Mouse (Mus musculus): Measurements from ENCODE around the gene Utrn. TPM values are rescaled to one million over a fixed set of nuclear protein-coding genes. Genes with fewer than 3 reads are reported as not detected.

The Utrn gene
- polyA plus RNA-seq, 1 experiment from 2014 or later = 20.3 TPM

DNA sequence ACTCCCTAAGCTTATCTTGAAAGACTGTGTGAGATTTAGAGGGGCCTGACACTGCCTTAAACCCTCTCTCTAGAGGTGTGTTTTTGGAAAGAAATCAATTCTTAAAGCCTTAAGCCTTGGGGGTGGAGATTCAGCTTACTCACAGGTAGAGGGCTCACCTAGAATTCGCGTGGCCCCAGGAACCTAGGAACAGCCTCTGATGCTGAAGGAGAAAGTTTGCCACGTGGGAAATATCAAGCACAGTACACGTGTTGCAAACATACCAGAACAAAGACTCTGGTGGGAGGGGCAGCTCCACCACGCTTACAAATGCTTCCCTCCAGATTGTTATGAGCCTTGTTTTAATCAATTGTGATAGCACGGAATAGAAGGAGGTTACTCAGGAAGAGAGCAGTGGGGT is 96.0 kb downstream of the Utrn start:
- H3K36me3 ChIP-seq (ENCODE audit: control insufficient read depth, insufficient read depth) = no peaks in the 10 kb centered on the region
- H3K4me2 ChIP-seq (ENCODE audit: low read length) = no peak overlapping the region
- no peak overlapping the region for H3K9ac ChIP-seq (replicated peaks; ENCODE audit: low read depth, low read length)
- no peak overlapping the region for H3K4me3 ChIP-seq (replicated peaks; ENCODE audit: low read length)
- H3K27ac ChIP-seq (ENCODE audit: low read length) = no peak overlapping the region
- no peaks in the 10 kb centered on the region for H3K9me3 ChIP-seq (ENCODE audit: control insufficient read depth, low read length)
- no peaks in the 10 kb centered on the region for H3K4me1 ChIP-seq (replicated peaks; ENCODE audit: control insufficient read depth, insufficient read depth, low read length)
- no peak for ATAC-seq
- 50% methylated on average over 6 of the region's 6 CpGs for WGBS
- no peaks in the 10 kb centered on the region for H3K27me3 ChIP-seq (replicated peaks; ENCODE audit: control insufficient read depth, insufficient read depth, low read length)

DNA sequence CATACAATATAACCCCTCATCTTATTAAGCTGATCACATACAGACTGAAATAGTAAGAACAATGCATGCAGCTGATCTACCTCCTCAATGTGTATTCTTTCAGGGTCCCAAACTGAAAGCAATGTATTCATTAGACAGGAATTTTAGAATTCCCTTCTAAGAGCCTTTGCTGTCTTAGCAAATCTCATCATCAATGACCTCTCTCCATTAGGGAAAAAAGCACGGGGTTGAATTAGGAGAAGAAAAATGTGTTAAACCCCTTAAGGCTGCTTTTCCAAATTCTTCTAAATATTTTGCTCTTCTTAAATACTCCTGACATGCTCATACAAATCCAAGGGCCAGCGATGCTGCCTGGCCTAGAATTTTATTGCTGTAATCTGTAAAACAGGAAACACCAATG is 97.7 kb downstream of the Utrn start:
- Histone ChIP-seq H3K4me1 (replicated peaks; ENCODE audit: control insufficient read depth, insufficient read depth, low read length) (no peaks in the 10 kb centered on the region), H3K27me3 (replicated peaks; ENCODE audit: control insufficient read depth, insufficient read depth, low read length) (no peaks in the 10 kb centered on the region), H3K4me3 (replicated peaks; ENCODE audit: low read length) (no peak overlapping the region), H3K27ac (ENCODE audit: low read length) (no peak overlapping the region), H3K36me3 (ENCODE audit: control insufficient read depth, insufficient read depth) (no peaks in the 10 kb centered on the region), H3K4me2 (ENCODE audit: low read length) (no peak overlapping the region), H3K9ac (replicated peaks; ENCODE audit: low read depth, low read length) (no peak overlapping the region), H3K9me3 (ENCODE audit: control insufficient read depth, low read length) (0 out of 2 replicates have a peak, but pooled peaks cover 2% of the 10 kb centered on the region)
- ATAC-seq = no peak
- WGBS = 80% methylated on average over 2 of the region's 2 CpGs

GRCm38 (mm10) chr10:12762668-12763067 is 106.5 kb downstream of the Utrn start:
- no peaks in the 10 kb centered on the region for H3K27me3 ChIP-seq (replicated peaks; ENCODE audit: control insufficient read depth, insufficient read depth, low read length)
- no peak overlapping the region for H3K9ac ChIP-seq (replicated peaks; ENCODE audit: low read depth, low read length)
- H3K4me1 ChIP-seq (replicated peaks; ENCODE audit: control insufficient read depth, insufficient read depth, low read length) = 0 out of 2 replicates have a peak, but pooled peaks cover 5% of the 10 kb centered on the region
- ATAC-seq = no peak
- H3K4me2 ChIP-seq (ENCODE audit: low read length) = no peak overlapping the region
- no peaks in the 10 kb centered on the region for H3K36me3 ChIP-seq (ENCODE audit: control insufficient read depth, insufficient read depth)
- H3K9me3 ChIP-seq (ENCODE audit: control insufficient read depth, low read length) = 0 out of 2 replicates have a peak, but pooled peaks cover 3% of the 10 kb centered on the region
- 72% methylated on average over 3 of the region's 3 CpGs for WGBS
- H3K27ac ChIP-seq (ENCODE audit: low read length) = no peak overlapping the region
- no peak overlapping the region for H3K4me3 ChIP-seq (replicated peaks; ENCODE audit: low read length)

DNA sequence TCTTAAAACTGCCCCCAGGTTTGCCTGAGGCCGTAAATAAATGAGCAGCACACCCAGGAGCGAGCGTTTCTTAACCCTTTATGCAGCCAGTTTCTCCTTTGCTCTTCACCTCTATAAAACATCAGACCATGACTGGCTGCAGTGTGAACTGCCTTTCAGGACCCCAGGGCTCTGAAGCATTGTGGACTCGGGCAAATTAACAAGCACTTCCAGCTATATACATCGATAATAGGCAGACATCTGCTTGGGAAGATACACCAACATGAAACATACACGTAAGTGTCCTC is 110.5 kb downstream of the Utrn start:
- Histone ChIP-seq H3K4me1 (replicated peaks; ENCODE audit: control insufficient read depth, insufficient read depth, low read length) (0 out of 2 replicates have a peak, but pooled peaks cover 5% of the 10 kb centered on the region), H3K36me3 (ENCODE audit: control insufficient read depth, insufficient read depth) (no peaks in the 10 kb centered on the region), H3K9me3 (ENCODE audit: control insufficient read depth, low read length) (no peaks in the 10 kb centered on the region), H3K4me2 (ENCODE audit: low read length) (no peak overlapping the region), H3K9ac (replicated peaks; ENCODE audit: low read depth, low read length) (no peak overlapping the region), H3K27me3 (replicated peaks; ENCODE audit: control insufficient read depth, insufficient read depth, low read length) (no peaks in the 10 kb centered on the region), H3K4me3 (replicated peaks; ENCODE audit: low read length) (no peak overlapping the region), H3K27ac (ENCODE audit: low read length) (no peak overlapping the region)
- 56% methylated on average over 6 of the region's 6 CpGs for WGBS
- ATAC-seq = no peak

GRCm38 (mm10) chr10:12757943-12758701 is 111.0 kb downstream of the Utrn start:
- Histone ChIP-seq H3K4me1 (replicated peaks; ENCODE audit: control insufficient read depth, insufficient read depth, low read length) (0 out of 2 replicates have a peak, but pooled peaks cover 5% of the 10 kb centered on the region), H3K27me3 (replicated peaks; ENCODE audit: control insufficient read depth, insufficient read depth, low read length) (no peaks in the 10 kb centered on the region), H3K4me3 (replicated peaks; ENCODE audit: low read length) (no peak overlapping the region), H3K36me3 (ENCODE audit: control insufficient read depth, insufficient read depth) (no peaks in the 10 kb centered on the region), H3K4me2 (ENCODE audit: low read length) (no peak overlapping the region), H3K9me3 (ENCODE audit: control insufficient read depth, low read length) (no peaks in the 10 kb centered on the region), H3K9ac (replicated peaks; ENCODE audit: low read depth, low read length) (no peak overlapping the region), H3K27ac (ENCODE audit: low read length) (no peak overlapping the region)
- 39% methylated on average over 5 of the region's 5 CpGs for WGBS
- ATAC-seq = no peak

DNA sequence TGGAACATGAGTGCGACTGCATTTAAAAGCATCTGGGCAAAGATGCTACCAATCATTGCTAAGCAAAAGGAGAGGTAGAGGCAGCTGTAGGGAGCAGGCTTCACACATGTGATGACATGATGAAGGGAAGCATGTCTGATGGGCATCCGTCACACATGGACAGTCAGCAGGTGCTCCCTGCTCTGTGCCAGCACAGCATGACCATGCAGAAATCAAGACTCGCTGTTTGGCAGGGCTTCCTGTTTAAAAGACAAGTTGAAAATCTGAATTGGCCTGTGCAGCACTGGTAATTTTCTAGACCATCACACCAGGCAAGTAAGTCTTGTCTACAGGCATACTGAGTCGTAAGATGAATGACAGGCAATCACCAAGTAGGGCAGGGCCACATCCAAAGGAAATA is 112.5 kb downstream of the Utrn start:
- H3K4me2 ChIP-seq (ENCODE audit: low read length) = no peak overlapping the region
- H3K27me3 ChIP-seq (replicated peaks; ENCODE audit: control insufficient read depth, insufficient read depth, low read length) = no peaks in the 10 kb centered on the region
- no peak for ATAC-seq
- H3K9ac ChIP-seq (replicated peaks; ENCODE audit: low read depth, low read length) = no peak overlapping the region
- H3K4me3 ChIP-seq (replicated peaks; ENCODE audit: low read length) = no peak overlapping the region
- no peaks in the 10 kb centered on the region for H3K36me3 ChIP-seq (ENCODE audit: control insufficient read depth, insufficient read depth)
- H3K27ac ChIP-seq (ENCODE audit: low read length) = no peak overlapping the region
- H3K4me1 ChIP-seq (replicated peaks; ENCODE audit: control insufficient read depth, insufficient read depth, low read length) = 0 out of 2 replicates have a peak, but pooled peaks cover 5% of the 10 kb centered on the region
- WGBS = 86% methylated on average over 4 of the region's 4 CpGs
- no peaks in the 10 kb centered on the region for H3K9me3 ChIP-seq (ENCODE audit: control insufficient read depth, low read length)

DNA sequence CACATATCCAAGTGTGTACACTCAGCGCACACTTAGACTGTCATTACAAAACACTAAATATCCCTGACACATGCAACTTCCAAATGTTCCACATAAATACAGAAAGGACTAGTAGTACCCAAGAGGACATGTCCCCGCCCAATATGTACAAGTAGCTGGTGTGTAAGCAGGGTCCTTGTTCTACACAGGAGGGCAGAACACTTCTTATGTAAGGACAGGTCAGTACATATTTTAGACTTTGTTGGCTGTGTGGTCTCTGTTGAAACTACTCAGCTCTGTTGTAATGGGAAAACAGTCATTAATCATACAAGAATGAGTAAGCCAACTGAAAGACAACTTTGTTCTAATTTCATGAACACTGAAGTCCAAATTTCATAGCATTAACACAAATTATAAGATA is 114.3 kb downstream of the Utrn start:
- WGBS = 94% methylated on average over 2 of the region's 2 CpGs
- no peak overlapping the region for H3K4me2 ChIP-seq (ENCODE audit: low read length)
- ATAC-seq = no peak

GRCm38 (mm10) chr10:12754166-12754565 is 115.0 kb downstream of the Utrn start:
- Histone ChIP-seq H3K9ac (replicated peaks; ENCODE audit: low read depth, low read length) (no peak overlapping the region), H3K27ac (ENCODE audit: low read length) (no peak overlapping the region), H3K27me3 (replicated peaks; ENCODE audit: control insufficient read depth, insufficient read depth, low read length) (no peaks in the 10 kb centered on the region), H3K4me1 (replicated peaks; ENCODE audit: control insufficient read depth, insufficient read depth, low read length) (0 out of 2 replicates have a peak, but pooled peaks cover 5% of the 10 kb centered on the region), H3K9me3 (ENCODE audit: control insufficient read depth, low read length) (no peaks in the 10 kb centered on the region), H3K4me3 (replicated peaks; ENCODE audit: low read length) (no peak overlapping the region), H3K4me2 (ENCODE audit: low read length) (no peak overlapping the region), H3K36me3 (ENCODE audit: control insufficient read depth, insufficient read depth) (no peaks in the 10 kb centered on the region)
- 80% methylated on average over 6 of the region's 6 CpGs for WGBS
- ATAC-seq = no peak

More for the DNA sequence above, 114.3 kb downstream of the Utrn start:
- Histone ChIP-seq H3K9me3 (ENCODE audit: control insufficient read depth, low read length) (no peaks in the 10 kb centered on the region), H3K4me3 (replicated peaks; ENCODE audit: low read length) (no peak overlapping the region), H3K27me3 (replicated peaks; ENCODE audit: control insufficient read depth, insufficient read depth, low read length) (no peaks in the 10 kb centered on the region), H3K27ac (ENCODE audit: low read length) (no peak overlapping the region), H3K4me1 (replicated peaks; ENCODE audit: control insufficient read depth, insufficient read depth, low read length) (0 out of 2 replicates have a peak, but pooled peaks cover 5% of the 10 kb centered on the region), H3K9ac (replicated peaks; ENCODE audit: low read depth, low read length) (no peak overlapping the region), H3K36me3 (ENCODE audit: control insufficient read depth, insufficient read depth) (no peaks in the 10 kb centered on the region)

- Histone ChIP-seq H3K9ac (replicated peaks; ENCODE audit: low read depth, low read length) (no peak overlapping the region), H3K9me3 (ENCODE audit: control insufficient read depth, low read length) (no peaks in the 10 kb centered on the region), H3K27me3 (replicated peaks; ENCODE audit: control insufficient read depth, insufficient read depth, low read length) (no peaks in the 10 kb centered on the region), H3K4me1 (replicated peaks; ENCODE audit: control insufficient read depth, insufficient read depth, low read length) (no peaks in the 10 kb centered on the region), H3K36me3 (ENCODE audit: control insufficient read depth, insufficient read depth) (no peaks in the 10 kb centered on the region), H3K27ac (ENCODE audit: low read length) (no peak overlapping the region), H3K4me3 (replicated peaks; ENCODE audit: low read length) (no peak overlapping the region), H3K4me2 (ENCODE audit: low read length) (no peak overlapping the region)
- ATAC-seq = no peak
- WGBS = 92% methylated on average over 9 of the region's 9 CpGs
These were observed 125.4 kb downstream of the Utrn start for GRCm38 (mm10) chr10:12743717-12744116.
